Mouse (Mus musculus) ES-E14 (cell line): Measurements from ENCODE around the gene St7.

Experiments
- CHD2 ChIP-seq: IDR thresholded peaks from 2 replicates; pipeline ENCODE4 v1.6.1; 2014; ENCODE audit warnings: mild to moderate bottlenecking, low read depth, low read length, inconsistent platforms
- HCFC1 ChIP-seq: IDR thresholded peaks from 2 replicates; pipeline ENCODE4 v1.6.1; 2012; ENCODE audit warnings: low read length, inconsistent platforms, borderline replicate concordance; ENCODE audit not compliant: insufficient read depth
- MAFK ChIP-seq: IDR thresholded peaks from 2 replicates; pipeline ENCODE4 v1.6.1; 2014; ENCODE audit warnings: mild to moderate bottlenecking, low read depth, low read length, inconsistent platforms; ENCODE audit not compliant: insufficient read depth
- ZNF384 ChIP-seq: IDR thresholded peaks from 2 replicates; pipeline ENCODE4 v1.6.1; 2012; ENCODE audit warnings: low read depth, low read length, inconsistent platforms

DNA sequence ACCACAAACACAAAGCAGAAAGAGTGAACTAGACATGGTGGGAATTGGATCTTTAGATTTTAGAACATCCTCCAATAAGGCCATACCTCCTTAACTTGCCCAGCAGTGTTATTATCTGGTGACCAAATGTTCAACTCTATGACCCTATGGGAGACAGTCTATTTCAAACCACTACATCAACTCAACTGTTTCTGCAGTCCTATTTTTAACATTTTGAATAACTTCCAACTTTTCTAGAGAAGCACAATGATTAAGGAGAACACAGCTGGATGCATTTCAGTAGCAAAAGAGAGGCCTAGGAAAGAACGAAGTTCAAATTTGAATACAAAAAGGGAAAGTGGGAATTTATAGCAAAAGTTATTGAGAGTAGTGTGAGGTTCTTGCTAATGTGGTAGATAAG, 97.5 kb downstream of the St7 start:
- TF ChIP-seq ZNF384 (no peak), CHD2 (no peak), HCFC1 (no peak), MAFK (no peak)
